Mouse (Mus musculus): ENCODE measurements at regions not wholly inside any gene's neighbourhood (a gene's known extent, or its start where the extent isn't known, plus 50 kb on each side); places are given as distances from the start of the nearest gene placed in this dataset.

- WGBS = 95% methylated on average over 2 of the region's 2 CpGs
- DNase-seq (ENCODE audit: low spot score) (no peak), ATAC-seq (ENCODE audit: insufficient read depth, low FRiP score, low TSS enrichment) (no peak)
- Histone ChIP-seq H3K9me3 (ENCODE audit: control insufficient read depth, low read length) (no peaks in the 10 kb centered on the region), H3K27me3 (ENCODE audit: control insufficient read depth, insufficient read depth, low read length) (no peaks in the 10 kb centered on the region), H3K4me2 (ENCODE audit: low read depth) (no peak overlapping the region), H3K4me1 (ENCODE audit: control insufficient read depth, insufficient read depth, low read length) (no peaks in the 10 kb centered on the region), H3K4me3 (ENCODE audit: low read depth, low read length) (no peak overlapping the region), H3K9ac (ENCODE audit: low read length) (no peak overlapping the region), H3K27ac (ENCODE audit: low read depth, low read length) (no peak overlapping the region), H3K36me3 (ENCODE audit: control insufficient read depth, insufficient read depth, low read length) (no peaks in the 10 kb centered on the region)
These were observed 159.1 kb upstream of the Meox2 start for GRCm38 (mm10) chr12:36949096-36949738.

- Histone ChIP-seq H3K36me3 (ENCODE audit: control insufficient read depth, insufficient read depth, low read length) (no peaks in the 10 kb centered on the region), H3K27me3 (ENCODE audit: control insufficient read depth, insufficient read depth, low read length) (no peaks in the 10 kb centered on the region), H3K4me2 (ENCODE audit: low read depth) (no peak overlapping the region), H3K9ac (ENCODE audit: low read length) (no peak overlapping the region), H3K9me3 (ENCODE audit: control insufficient read depth, low read length) (no peaks in the 10 kb centered on the region), H3K4me3 (ENCODE audit: low read depth, low read length) (no peak overlapping the region), H3K27ac (ENCODE audit: low read depth, low read length) (no peak overlapping the region), H3K4me1 (ENCODE audit: control insufficient read depth, insufficient read depth, low read length) (no peaks in the 10 kb centered on the region)
- ATAC-seq (ENCODE audit: insufficient read depth, low FRiP score, low TSS enrichment) = no peak
- no peak for DNase-seq (ENCODE audit: low spot score)
- WGBS = 85% methylated on average over 3 of the region's 3 CpGs
These were observed 133.8 kb upstream of the Meox2 start for GRCm38 (mm10) chr12:36974432-36975094.

DNA sequence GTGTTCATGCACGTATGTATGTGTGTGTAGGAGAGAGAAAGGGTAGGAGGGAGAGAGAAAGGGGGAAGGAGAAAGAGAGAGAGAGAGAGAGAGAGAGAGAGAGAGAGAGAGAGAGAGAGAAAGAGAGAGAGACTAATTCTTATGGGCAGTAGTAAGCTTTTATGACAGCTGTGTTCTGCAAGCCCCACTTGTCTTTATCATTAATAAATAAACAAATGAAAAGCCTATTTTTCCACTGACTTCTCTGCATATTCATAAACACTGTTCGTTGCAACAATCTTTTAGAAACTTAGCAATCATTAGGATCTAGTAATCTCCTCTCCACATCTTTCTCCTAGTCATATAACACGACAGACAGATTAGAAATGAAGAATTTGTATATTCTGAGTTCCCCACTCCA, 131.2 kb upstream of the Meox2 start:
- no peak for ATAC-seq (ENCODE audit: insufficient read depth, low FRiP score, low TSS enrichment)
- H3K4me1 ChIP-seq (ENCODE audit: control insufficient read depth, insufficient read depth, low read length) = no peaks in the 10 kb centered on the region
- no peak overlapping the region for H3K4me3 ChIP-seq (ENCODE audit: low read depth, low read length)
- H3K27me3 ChIP-seq (ENCODE audit: control insufficient read depth, insufficient read depth, low read length) = no peaks in the 10 kb centered on the region
- WGBS = 84% methylated on average over 3 of the region's 3 CpGs
- H3K9me3 ChIP-seq (ENCODE audit: control insufficient read depth, low read length) = no peaks in the 10 kb centered on the region
- H3K27ac ChIP-seq (ENCODE audit: low read depth, low read length) = no peak overlapping the region
- H3K4me2 ChIP-seq (ENCODE audit: low read depth) = no peak overlapping the region
- no peak for DNase-seq (ENCODE audit: low spot score)
- H3K9ac ChIP-seq (ENCODE audit: low read length) = no peak overlapping the region
- H3K36me3 ChIP-seq (ENCODE audit: control insufficient read depth, insufficient read depth, low read length) = no peaks in the 10 kb centered on the region

DNA sequence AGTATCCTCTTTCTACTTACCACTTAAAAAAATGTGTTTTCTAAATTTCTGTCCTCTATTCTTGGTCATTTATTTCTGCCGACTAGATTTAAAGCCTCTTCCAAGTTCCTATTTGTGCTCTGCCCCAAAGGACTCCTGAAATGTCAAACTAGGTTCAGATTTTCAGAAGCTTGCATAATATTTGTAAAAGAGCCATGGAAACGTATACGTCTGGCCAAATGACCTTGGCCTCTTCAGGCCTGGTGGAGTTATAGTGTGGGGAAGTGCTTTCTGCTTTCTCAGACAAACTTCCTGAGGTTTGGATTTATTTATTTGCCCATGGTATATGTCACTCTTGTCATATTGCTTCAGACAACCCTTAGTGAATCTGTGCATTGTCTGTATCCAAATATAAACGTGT, 117.2 kb upstream of the Meox2 start:
- no peak overlapping the region for H3K4me3 ChIP-seq (ENCODE audit: low read depth, low read length)
- no peak overlapping the region for H3K27ac ChIP-seq (ENCODE audit: low read depth, low read length)
- H3K9ac ChIP-seq (ENCODE audit: low read length) = no peak overlapping the region
- H3K36me3 ChIP-seq (ENCODE audit: control insufficient read depth, insufficient read depth, low read length) = no peaks in the 10 kb centered on the region
- H3K4me2 ChIP-seq (ENCODE audit: low read depth) = no peak overlapping the region
- H3K4me1 ChIP-seq (ENCODE audit: control insufficient read depth, insufficient read depth, low read length) = no peaks in the 10 kb centered on the region
- DNase-seq (ENCODE audit: low spot score) (no peak), ATAC-seq (ENCODE audit: insufficient read depth, low FRiP score, low TSS enrichment) (no peak)
- 81% methylated on average over 4 of the region's 4 CpGs for WGBS
- no peaks in the 10 kb centered on the region for H3K9me3 ChIP-seq (ENCODE audit: control insufficient read depth, low read length)
- no peaks in the 10 kb centered on the region for H3K27me3 ChIP-seq (ENCODE audit: control insufficient read depth, insufficient read depth, low read length)

GRCm38 (mm10) chr12:36991970-36992369, 116.4 kb upstream of the Meox2 start:
- no peak for ATAC-seq (ENCODE audit: insufficient read depth, low FRiP score, low TSS enrichment)
- DNase-seq (ENCODE audit: low spot score) = no peak
- Histone ChIP-seq H3K4me1 (ENCODE audit: control insufficient read depth, insufficient read depth, low read length) (no peaks in the 10 kb centered on the region), H3K4me3 (ENCODE audit: low read depth, low read length) (no peak overlapping the region), H3K4me2 (ENCODE audit: low read depth) (no peak overlapping the region), H3K27me3 (ENCODE audit: control insufficient read depth, insufficient read depth, low read length) (no peaks in the 10 kb centered on the region), H3K9me3 (ENCODE audit: control insufficient read depth, low read length) (no peaks in the 10 kb centered on the region), H3K27ac (ENCODE audit: low read depth, low read length) (no peak overlapping the region), H3K36me3 (ENCODE audit: control insufficient read depth, insufficient read depth, low read length) (no peaks in the 10 kb centered on the region), H3K9ac (ENCODE audit: low read length) (no peak overlapping the region)
- 74% methylated on average over 4 of the region's 4 CpGs for WGBS

DNA sequence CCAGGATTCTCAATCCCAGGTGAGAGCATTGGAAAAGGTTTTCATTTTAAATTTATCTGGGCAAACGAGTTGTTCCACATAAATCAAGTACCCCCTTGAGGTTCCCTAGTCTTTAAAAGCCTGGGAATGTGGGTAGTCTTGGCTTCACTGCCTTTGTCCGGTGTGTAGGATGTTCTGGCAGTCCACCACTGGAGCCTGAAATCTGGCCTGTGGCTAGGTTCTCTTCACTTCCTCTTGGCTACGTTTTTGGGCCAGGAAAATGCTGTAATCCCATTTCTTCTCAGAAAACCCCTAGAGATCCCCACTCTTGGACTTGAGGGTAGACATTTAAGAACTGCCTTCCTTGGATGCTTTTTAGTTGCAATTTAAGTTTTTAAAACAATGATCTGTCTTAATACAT, 106.9 kb upstream of the Meox2 start:
- no peak overlapping the region for H3K4me2 ChIP-seq (ENCODE audit: low read depth)
- no peaks in the 10 kb centered on the region for H3K9me3 ChIP-seq (ENCODE audit: control insufficient read depth, low read length)
- no peaks in the 10 kb centered on the region for H3K36me3 ChIP-seq (ENCODE audit: control insufficient read depth, insufficient read depth, low read length)
- no peaks in the 10 kb centered on the region for H3K27me3 ChIP-seq (ENCODE audit: control insufficient read depth, insufficient read depth, low read length)
- H3K4me3 ChIP-seq (ENCODE audit: low read depth, low read length) = no peak overlapping the region
- DNase-seq (ENCODE audit: low spot score) (no peak), ATAC-seq (ENCODE audit: insufficient read depth, low FRiP score, low TSS enrichment) (no peak)
- H3K9ac ChIP-seq (ENCODE audit: low read length) = no peak overlapping the region
- H3K4me1 ChIP-seq (ENCODE audit: control insufficient read depth, insufficient read depth, low read length) = no peaks in the 10 kb centered on the region
- no peak overlapping the region for H3K27ac ChIP-seq (ENCODE audit: low read depth, low read length)
- WGBS = 75% methylated on average over 3 of the region's 3 CpGs

DNA sequence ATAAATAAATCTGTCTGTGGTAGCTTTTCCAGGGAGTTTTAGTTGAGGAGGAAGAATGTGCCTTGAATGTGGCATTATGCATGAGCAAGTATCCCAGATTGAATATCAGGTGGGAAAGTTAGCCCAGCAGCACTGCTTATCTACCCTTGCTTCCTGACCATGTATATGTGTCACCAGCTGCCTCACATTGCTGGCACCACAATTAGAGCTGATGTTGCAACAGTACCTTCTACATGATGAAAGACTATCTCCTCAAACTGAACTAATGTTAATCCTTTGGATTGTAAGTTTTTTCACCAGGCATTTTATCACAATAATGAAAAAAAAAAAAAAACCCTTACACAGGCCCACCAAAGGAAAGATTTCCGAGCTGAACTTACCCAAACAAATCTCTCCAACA, 103.1 kb upstream of the Meox2 start:
- ATAC-seq (ENCODE audit: insufficient read depth, low FRiP score, low TSS enrichment) (no peak), DNase-seq (ENCODE audit: low spot score) (no peak)
- no peak overlapping the region for H3K9ac ChIP-seq (ENCODE audit: low read length)
- no peak overlapping the region for H3K4me2 ChIP-seq (ENCODE audit: low read depth)
- H3K27me3 ChIP-seq (ENCODE audit: control insufficient read depth, insufficient read depth, low read length) = no peaks in the 10 kb centered on the region
- no peak overlapping the region for H3K4me3 ChIP-seq (ENCODE audit: low read depth, low read length)
- WGBS = 89% methylated on average over 1 of the region's 1 CpGs
- H3K9me3 ChIP-seq (ENCODE audit: control insufficient read depth, low read length) = no peaks in the 10 kb centered on the region
- H3K36me3 ChIP-seq (ENCODE audit: control insufficient read depth, insufficient read depth, low read length) = no peaks in the 10 kb centered on the region
- H3K27ac ChIP-seq (ENCODE audit: low read depth, low read length) = no peak overlapping the region
- no peaks in the 10 kb centered on the region for H3K4me1 ChIP-seq (ENCODE audit: control insufficient read depth, insufficient read depth, low read length)

GRCm38 (mm10) chr12:37010306-37010705, 98.0 kb upstream of the Meox2 start:
- Histone ChIP-seq H3K27me3 (ENCODE audit: control insufficient read depth, insufficient read depth, low read length) (no peaks in the 10 kb centered on the region), H3K27ac (ENCODE audit: low read depth, low read length) (no peak overlapping the region), H3K36me3 (ENCODE audit: control insufficient read depth, insufficient read depth, low read length) (no peaks in the 10 kb centered on the region), H3K9me3 (ENCODE audit: control insufficient read depth, low read length) (no peaks in the 10 kb centered on the region), H3K4me3 (ENCODE audit: low read depth, low read length) (no peak overlapping the region), H3K4me2 (ENCODE audit: low read depth) (no peak overlapping the region), H3K4me1 (ENCODE audit: control insufficient read depth, insufficient read depth, low read length) (no peaks in the 10 kb centered on the region), H3K9ac (ENCODE audit: low read length) (no peak overlapping the region)
- WGBS = 85% methylated on average over 1 of the region's 1 CpGs
- no peak for ATAC-seq (ENCODE audit: insufficient read depth, low FRiP score, low TSS enrichment)
- DNase-seq (ENCODE audit: low spot score) = no peak

DNA sequence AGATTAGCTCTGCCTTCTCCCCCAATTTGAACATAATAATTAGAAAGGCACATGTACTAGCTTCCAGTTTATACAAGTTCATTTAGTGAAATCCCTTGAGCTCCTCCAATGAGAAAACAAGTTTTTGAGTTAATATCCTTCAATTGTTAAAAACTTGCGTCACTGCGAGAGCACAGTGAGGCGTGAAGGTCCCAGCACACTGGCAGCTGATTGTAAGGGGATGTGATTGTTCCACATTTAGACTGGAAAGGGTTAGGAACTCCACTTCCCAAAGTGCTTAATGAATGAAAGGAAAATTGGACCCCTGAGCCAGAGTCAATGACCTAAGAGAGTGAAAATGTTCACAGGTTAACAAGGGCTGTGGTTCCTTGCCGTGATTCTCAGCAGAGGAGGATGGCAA, 93.9 kb upstream of the Meox2 start:
- H3K36me3 ChIP-seq (ENCODE audit: control insufficient read depth, insufficient read depth, low read length) = no peaks in the 10 kb centered on the region
- WGBS = 80% methylated on average over 4 of the region's 4 CpGs
- ATAC-seq (ENCODE audit: insufficient read depth, low FRiP score, low TSS enrichment) (no peak), DNase-seq (ENCODE audit: low spot score) (no peak)
- no peaks in the 10 kb centered on the region for H3K9me3 ChIP-seq (ENCODE audit: control insufficient read depth, low read length)
- H3K9ac ChIP-seq (ENCODE audit: low read length) = no peak overlapping the region
- H3K27me3 ChIP-seq (ENCODE audit: control insufficient read depth, insufficient read depth, low read length) = no peaks in the 10 kb centered on the region
- no peak overlapping the region for H3K4me3 ChIP-seq (ENCODE audit: low read depth, low read length)
- H3K4me2 ChIP-seq (ENCODE audit: low read depth) = no peak overlapping the region
- H3K4me1 ChIP-seq (ENCODE audit: control insufficient read depth, insufficient read depth, low read length) = no peaks in the 10 kb centered on the region
- no peak overlapping the region for H3K27ac ChIP-seq (ENCODE audit: low read depth, low read length)

All from neural tube, embryonic 11.5 days (tissue).